Comparison of ENCODE assay signal across 16 mouse cellular contexts in the genomic region with DNA sequence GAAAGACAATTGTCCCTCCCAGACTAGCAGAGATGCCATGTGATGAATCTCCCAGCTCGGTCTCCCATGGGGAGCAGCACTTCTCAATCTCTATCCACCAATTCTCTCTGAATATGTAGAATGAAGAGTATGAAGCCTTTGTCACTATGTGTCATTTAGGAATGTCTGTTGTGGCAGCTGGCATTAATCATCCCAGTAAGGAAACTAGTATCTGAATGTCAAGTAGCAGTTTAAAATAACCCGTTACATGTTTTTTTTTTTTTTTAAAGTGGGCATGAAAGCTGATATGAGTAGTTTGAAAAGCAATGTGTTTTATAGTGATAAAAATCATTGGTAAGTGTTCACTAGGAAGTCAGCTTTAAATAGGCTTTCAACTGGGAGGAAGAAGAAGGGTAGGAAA. TPM values are rescaled to one million over a fixed set of nuclear protein-coding genes. Genes with fewer than 3 reads are reported as not detected.
DNase-seq lines count a peak whose midpoint lies in the region; ATAC-seq and TF ChIP-seq lines count a peak whose summit lies in the region.
"Had no signal": no experiment of that assay in that cellular context is flagged by ENCODE, and none has a peak within 500 bp of the region (broad histone marks: within the 10 kb centered on the region; RNA-seq: fewer than 3 reads in every experiment).

No protein-coding gene starts in this region.

- H3K9me3 ChIP-seq in heart, embryonic 14.5 days (ENCODE audit: control insufficient read depth, low read length) = no peaks in the 10 kb centered on the region
- no peaks in the 10 kb centered on the region for H3K9me3 ChIP-seq in embryonic facial prominence, embryonic 15.5 days (replicated peaks)
- H3K9me3 ChIP-seq: liver, embryonic 15.5 days; midbrain, embryonic 13.5 days had no signal

- peak overlapping the region; percentile 47 for H3K4me2 ChIP-seq in heart, embryonic 14.5 days (ENCODE audit: low read length)
- no peak overlapping the region for H3K4me2 ChIP-seq in embryonic facial prominence, embryonic 15.5 days (replicated peaks)
- H3K4me2 ChIP-seq: liver, embryonic 15.5 days; midbrain, embryonic 13.5 days had no signal

- no peak overlapping the region for H3K4me3 ChIP-seq in heart, embryonic 14.5 days (ENCODE audit: control insufficient read depth in 1 of 2, insufficient read depth in 1 of 2, low read depth in 1 of 2, low read length in 2 of 2)
- H3K4me3 ChIP-seq in embryonic facial prominence, embryonic 15.5 days (replicated peaks) = no peak overlapping the region
- H3K4me3 ChIP-seq in left cerebral cortex, adult 2 months = no peak overlapping the region
- H3K4me3 ChIP-seq: liver, embryonic 15.5 days; midbrain, embryonic 13.5 days had no signal

- H3K4me1 ChIP-seq in heart, embryonic 14.5 days (ENCODE audit: control insufficient read depth in 2 of 2, insufficient read depth in 2 of 2, low read length in 2 of 2) = peaks cover 7 to 20% of the 10 kb centered on the region in 2 experiments
- H3K4me1 ChIP-seq in embryonic facial prominence, embryonic 15.5 days = 0 out of 2 replicates have a peak, but pooled peaks cover 11% of the 10 kb centered on the region
- H3K4me1 ChIP-seq: liver, embryonic 15.5 days; midbrain, embryonic 13.5 days had no signal

- TF ChIP-seq CTCF in brain, embryonic 14.5 days (IDR thresholded peaks at IDR 0.05; ENCODE audit: borderline replicate concordance, extremely low read depth, insufficient read depth, insufficient read length) = no peak
- TF ChIP-seq CTCF in left cerebral cortex, adult 2 months (IDR thresholded peaks at IDR 0.05) = no peak

- intact Hi-C loops in heart, postnatal 10 days (cut with DNase I) = no loop called here
- intact Hi-C loops in left cerebral cortex, adult 2 months (cut with DNase I) = no loop called here

- DNase-seq in heart, postnatal 10 days = no peak
- peak; percentile 4 for DNase-seq in 416B (ENCODE audit: low read depth)
- peak; percentile 18 for DNase-seq in brain, embryonic 14.5 days (ENCODE audit: low read depth)
- DNase-seq in left cerebral cortex, adult 2 months (ENCODE audit: extremely low spot score in 1 of 2, low spot score in 2 of 2) = no peak
- DNase-seq in adrenal gland, adult 2 months = no peak
- no peak for DNase-seq in layer of hippocampus, postnatal 25 days (ENCODE audit: extremely low spot score in 1 of 2, low spot score in 1 of 2)
- DNase-seq: adrenal gland, postnatal 10 days; cerebellum, postnatal 10 days; kidney, adult 9 months; lung, postnatal 14 days had no signal

- TF ChIP-seq POLR2A in brain, embryonic 14.5 days (IDR thresholded peaks at IDR 0.05; ENCODE audit: borderline replicate concordance, extremely low read depth, insufficient read depth, insufficient read length, poor library complexity, severe bottlenecking) = no peak

- peak overlapping the region; percentile 57 to 70 for H3K27ac ChIP-seq in heart, embryonic 14.5 days (replicated peaks in 1 of 2; ENCODE audit: control insufficient read depth in 1 of 2, insufficient read depth in 1 of 2, low read depth in 2 of 2, low read length in 2 of 2)
- peak overlapping the region; percentile 24 for H3K27ac ChIP-seq in embryonic facial prominence, embryonic 15.5 days (replicated peaks)
- H3K27ac ChIP-seq in left cerebral cortex, adult 2 months = no peak overlapping the region
- H3K27ac ChIP-seq: liver, embryonic 15.5 days; midbrain, embryonic 13.5 days had no signal

- H3K36me3 ChIP-seq in heart, embryonic 14.5 days (ENCODE audit: control insufficient read depth, insufficient read depth, low read length) = no peaks in the 10 kb centered on the region
- H3K36me3 ChIP-seq in embryonic facial prominence, embryonic 15.5 days = no peaks in the 10 kb centered on the region
- H3K36me3 ChIP-seq: liver, embryonic 15.5 days; midbrain, embryonic 13.5 days had no signal

- H3K9ac ChIP-seq in heart, embryonic 14.5 days (ENCODE audit: low read length) = no peak overlapping the region
- no peak overlapping the region for H3K9ac ChIP-seq in embryonic facial prominence, embryonic 15.5 days
- H3K9ac ChIP-seq: liver, embryonic 15.5 days; midbrain, embryonic 13.5 days had no signal

- no peak for ATAC-seq in heart, embryonic 14.5 days (ENCODE audit: insufficient number of reproducible peaks, insufficient read depth, low FRiP score, low read depth)
- no peak for ATAC-seq in embryonic facial prominence, embryonic 15.5 days (ENCODE audit: insufficient number of reproducible peaks, low FRiP score, low TSS enrichment, low read depth)
- ATAC-seq: CD4-positive, CD25-positive, alpha-beta regulatory T cell, adult 4 months; hindbrain, embryonic 16.5 days; midbrain, embryonic 13.5 days had no signal

- no peaks in the 10 kb centered on the region for H3K27me3 ChIP-seq in heart, embryonic 14.5 days (ENCODE audit: control insufficient read depth, insufficient read depth, low read length)
- H3K27me3 ChIP-seq in embryonic facial prominence, embryonic 15.5 days = no peaks in the 10 kb centered on the region
- H3K27me3 ChIP-seq: liver, embryonic 15.5 days; midbrain, embryonic 13.5 days had no signal

- 10% methylated on average over 2 of the region's 2 CpGs for WGBS in heart, embryonic 14.5 days
- WGBS in embryonic facial prominence, embryonic 15.5 days = 20% methylated on average over 2 of the region's 2 CpGs

RNA-seq across cellular contexts. Expression of a gene that starts 58.4 kb away (rescaled TPM):
- polyA plus RNA-seq in heart, embryonic 14.5 days (2014; fragmentation: Nextera tagmentation; extraction: Ambion mirVana) = 21.1 and 23.7 TPM in 2 replicates
- total RNA-seq in heart, postnatal 10 days (2021) = 10 to 100 TPM; 21.2 to 26.2 TPM
- 20.2 and 31.6 TPM in 2 replicates for polyA plus RNA-seq in brain, embryonic 14.5 days (2012; rRNA removed)
- 4.3 and 4.6 TPM in 2 replicates for polyA plus RNA-seq in embryonic facial prominence, embryonic 15.5 days (2015; fragmentation: Nextera tagmentation; extraction: Ambion mirVana)
- 10 to 100 TPM; 26.0 to 26.5 TPM for total RNA-seq in left cerebral cortex, adult 2 months (2021)
- total RNA-seq in adrenal gland, adult 2 months (2021) = 10 to 100 TPM in 1 of 2 experiments, 1 to 10 TPM in 1; 9.9 to 14.0 TPM
- 4.2 and 4.4 TPM in 2 replicates for polyA plus RNA-seq in adrenal gland, adult 2 months (2012; rRNA removed)
- total RNA-seq in layer of hippocampus, postnatal 25 days (2021) = 10 to 100 TPM; 12.6 to 12.9 TPM

Comparison
In these comparisons a context has a peak if more than half of its experiments do, and no peak if none do; other contexts are left out.
1. DNase-seq: peak in 416B (single experiment) and brain, embryonic 14.5 days (single experiment); none in heart, postnatal 10 days (0 of 2), left cerebral cortex, adult 2 months (0 of 2), adrenal gland, adult 2 months (single experiment) and layer of hippocampus, postnatal 25 days (0 of 2).